Mouse (Mus musculus) myocyte (in vitro differentiated cells): ENCODE data around the gene Urad. TPM values are rescaled to one million over a fixed set of nuclear protein-coding genes. Genes with fewer than 3 reads are reported as not detected.
A peak's percentile ranks its signal among the peaks of the same experiment; 100 is the strongest.

Experiments
- H3K27me3 ChIP-seq: one replicate; pipeline ENCODE4 v1.6.1; 2011; ENCODE audit not compliant: control insufficient read depth, insufficient read depth, insufficient read length
- H3K36me3 ChIP-seq: one replicate; pipeline ENCODE4 v1.6.1; 2011; ENCODE audit not compliant: control insufficient read depth, insufficient read depth
- H3K4me2 ChIP-seq: one replicate; pipeline ENCODE4 v1.6.1; 2011; ENCODE audit warnings: low read depth, control low read depth
- H3K4me3 ChIP-seq: one replicate; pipeline ENCODE4 v1.5.1; 2011; ENCODE audit warnings: mild to moderate bottlenecking, control low read depth, moderate library complexity
- H3K79me2 ChIP-seq: one replicate; pipeline ENCODE4 v1.6.1; 2011; ENCODE audit not compliant: control insufficient read depth, insufficient read depth
- H3ac ChIP-seq: one replicate; pipeline ENCODE4 v1.6.1; 2011; ENCODE audit not compliant: control insufficient read depth, insufficient read length
- CEBPB ChIP-seq: IDR thresholded peaks from 2 replicates; pipeline ENCODE4 v1.6.1; 2011; ENCODE audit warnings: mild to moderate bottlenecking, moderate library complexity; ENCODE audit not compliant: poor library complexity, insufficient read depth, severe bottlenecking
- E2F4 ChIP-seq: IDR thresholded peaks from one replicate; pipeline ENCODE4 v1.6.1; 2011; ENCODE audit warnings: mild to moderate bottlenecking, control low read depth, moderate library complexity; ENCODE audit not compliant: insufficient read depth
- MYOD1 ChIP-seq, 3 experiments: IDR thresholded peaks; one replicate each; pipeline ENCODE4 v1.6.1; 2011; ENCODE audit warnings: control low read depth in 2 of 3, low read depth in 2 of 3, mild to moderate bottlenecking in 2 of 3, moderate library complexity in 1 of 3; ENCODE audit not compliant: insufficient read length in 2 of 3, control insufficient read depth in 1 of 3
- MYOG ChIP-seq, 3 experiments: IDR thresholded peaks; one replicate each; pipeline ENCODE4 v1.6.1; 2011; ENCODE audit warnings: control low read depth in 2 of 3, low read depth in 2 of 3, mild to moderate bottlenecking in 2 of 3; ENCODE audit not compliant: insufficient read length in 2 of 3, control insufficient read depth in 1 of 3, insufficient read depth in 1 of 3
- POLR2A ChIP-seq: IDR thresholded peaks from one replicate; pipeline ENCODE4 v1.6.1; 2011; ENCODE audit warnings: low read depth, mild to moderate bottlenecking, control low read depth, moderate library complexity; ENCODE audit not compliant: insufficient read length
- POLR2AphosphoS2 ChIP-seq: IDR thresholded peaks from one replicate; pipeline ENCODE4 v1.6.1; 2011; ENCODE audit warnings: low read depth, control low read depth; ENCODE audit not compliant: insufficient read length
- REST ChIP-seq: IDR thresholded peaks from one replicate; pipeline ENCODE4 v1.6.1; 2011; ENCODE audit warnings: mild to moderate bottlenecking, control low read depth, moderate library complexity; ENCODE audit not compliant: insufficient read depth, insufficient read length
- SRF ChIP-seq: IDR thresholded peaks from one replicate; pipeline ENCODE4 v1.6.1; 2011; ENCODE audit warnings: low read depth; ENCODE audit not compliant: control insufficient read depth, insufficient read length
- TCF12 ChIP-seq: IDR thresholded peaks from one replicate; pipeline ENCODE4 v1.6.1; 2011; ENCODE audit warnings: mild to moderate bottlenecking, control low read depth; ENCODE audit not compliant: poor library complexity, insufficient read depth, severe bottlenecking
- TCF3 ChIP-seq: IDR thresholded peaks from one replicate; pipeline ENCODE4 v1.6.1; 2011; ENCODE audit warnings: low read depth, control low read depth; ENCODE audit not compliant: insufficient read length
- USF1 ChIP-seq: IDR thresholded peaks from one replicate; pipeline ENCODE4 v1.6.1; 2011; ENCODE audit warnings: low read depth, mild to moderate bottlenecking, control low read depth, moderate library complexity
- polyA plus RNA-seq: library from polyadenylated mRNA; unstranded; fragments of >200 nt; fragmentation: generic; extraction: Trizol; gene quantifications from one replicate; pipeline ENCODE4 v1.2.1, GENCODE M21; 2012; ENCODE audit warnings: missing spikeins

Gene Urad
- polyA plus RNA-seq, 1 experiment, result not detected

DNA sequence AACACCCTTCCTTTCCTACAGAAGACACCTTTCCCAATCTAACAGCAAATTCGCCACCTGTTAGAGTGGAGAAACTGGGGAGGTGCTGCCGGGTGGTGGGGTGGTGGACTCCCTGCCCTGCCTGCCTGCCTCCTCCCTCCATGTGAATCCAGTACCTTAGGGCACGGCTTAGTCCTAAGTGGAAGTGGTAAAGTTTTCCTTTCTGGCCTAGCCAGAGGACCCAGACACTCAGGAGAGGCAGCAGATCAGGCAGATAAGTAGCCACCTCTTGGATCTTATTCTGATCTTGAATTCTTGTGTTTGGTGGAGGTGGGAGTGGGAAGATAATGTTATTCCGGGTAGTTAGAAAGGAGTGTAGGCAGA lies 22.3 kb downstream of the Urad start:
- TF ChIP-seq POLR2AphosphoS2 (no peak), MYOG (IDR thresholded peaks at IDR 0.05; ENCODE audit: control insufficient read depth in 1 of 3, insufficient read depth in 1 of 3, insufficient read length in 2 of 3, low read depth in 2 of 3) (no peak), MYOD1 (IDR thresholded peaks at IDR 0.05; ENCODE audit: control insufficient read depth in 1 of 3, insufficient read length in 2 of 3, low read depth in 2 of 3) (no peak), CEBPB (no peak), SRF (no peak), POLR2A (no peak)
- no peak overlapping the region for H3K4me2 ChIP-seq
- H3K79me2 ChIP-seq, result no peaks in the 10 kb centered on the region
- H3K4me3 ChIP-seq, result no peak overlapping the region
- no peak overlapping the region for H3ac ChIP-seq
- H3K36me3 ChIP-seq, result no peaks in the 10 kb centered on the region
- peaks cover 52% of the 10 kb centered on the region for H3K27me3 ChIP-seq

DNA sequence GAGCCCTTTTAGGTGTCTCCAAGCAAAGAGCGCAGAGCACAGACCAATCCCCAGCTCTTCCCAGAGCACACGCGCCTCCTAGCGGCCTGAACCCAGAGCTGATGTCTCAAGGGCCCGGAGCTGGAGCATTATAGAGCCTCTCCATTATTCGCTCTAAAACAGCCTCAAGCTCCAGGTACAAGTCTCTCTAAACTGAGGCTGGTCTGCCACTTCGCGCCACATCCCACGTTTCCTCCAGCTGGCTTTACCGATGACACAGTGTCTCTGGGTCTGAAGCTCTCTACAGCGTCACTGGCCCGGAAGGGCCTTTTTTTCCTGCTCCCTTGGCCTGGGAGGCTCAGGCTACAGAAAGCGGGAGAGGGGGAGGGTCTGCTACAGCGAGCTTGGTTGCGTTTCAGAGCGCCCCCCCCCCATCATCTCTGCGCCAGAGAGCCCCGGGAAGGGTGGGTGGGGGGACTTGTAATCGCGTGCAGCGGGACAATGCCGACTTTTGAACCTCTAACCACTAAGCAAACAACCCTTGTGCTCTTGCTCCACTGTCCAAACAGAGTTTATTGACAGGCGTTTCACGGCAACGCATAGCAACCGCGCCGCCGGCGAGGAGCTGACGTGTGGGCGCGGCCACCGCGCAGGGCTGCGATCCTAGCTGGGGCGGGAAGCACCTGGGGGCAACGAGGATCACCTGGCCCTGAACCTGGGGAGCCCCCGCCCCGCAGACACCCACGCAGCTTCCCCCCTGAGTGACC lies 22.8 kb downstream of the Urad start:
- H3ac ChIP-seq, result no peak overlapping the region
- H3K79me2 ChIP-seq, result no peaks in the 10 kb centered on the region
- no peaks in the 10 kb centered on the region for H3K36me3 ChIP-seq
- TF ChIP-seq SRF (peak; percentile 76), USF1 (no peak)
- no peak overlapping the region for H3K4me3 ChIP-seq
- no peak overlapping the region for H3K4me2 ChIP-seq
- peaks cover 47% of the 10 kb centered on the region for H3K27me3 ChIP-seq

DNA sequence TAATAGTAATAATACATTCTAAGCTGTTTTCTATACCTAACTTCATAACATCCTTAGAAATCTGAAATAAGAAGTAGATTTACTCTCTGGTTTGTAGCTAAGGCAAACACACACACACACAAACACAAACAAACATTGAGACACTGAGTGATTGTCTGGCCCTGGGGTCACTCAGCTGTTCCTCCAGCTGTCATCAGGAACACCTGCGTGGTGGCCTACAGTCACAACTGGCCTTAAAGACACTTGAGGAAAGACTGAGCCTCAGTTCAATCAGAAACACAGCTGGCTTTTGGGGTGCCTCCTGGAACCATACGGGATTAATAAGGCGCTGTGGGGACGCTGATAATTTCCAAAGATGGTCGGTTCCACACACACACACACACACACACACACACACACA lies 25.0 kb downstream of the Urad start:
- Histone ChIP-seq H3K79me2 (no peaks in the 10 kb centered on the region), H3ac (no peak overlapping the region), H3K36me3 (no peaks in the 10 kb centered on the region), H3K4me2 (no peak overlapping the region), H3K4me3 (no peak overlapping the region), H3K27me3 (peaks cover 26% of the 10 kb centered on the region)
- TF ChIP-seq MYOD1 (IDR thresholded peaks at IDR 0.05; ENCODE audit: control insufficient read depth in 1 of 3, insufficient read length in 2 of 3, low read depth in 2 of 3) (peak in 2 of 3 experiments; percentile 38 to 56), E2F4 (no peak), POLR2A (no peak), MYOG (IDR thresholded peaks at IDR 0.05; ENCODE audit: control insufficient read depth in 1 of 3, insufficient read depth in 1 of 3, insufficient read length in 2 of 3, low read depth in 2 of 3) (peak in 2 of 3 experiments; percentile 22 to 67)

DNA sequence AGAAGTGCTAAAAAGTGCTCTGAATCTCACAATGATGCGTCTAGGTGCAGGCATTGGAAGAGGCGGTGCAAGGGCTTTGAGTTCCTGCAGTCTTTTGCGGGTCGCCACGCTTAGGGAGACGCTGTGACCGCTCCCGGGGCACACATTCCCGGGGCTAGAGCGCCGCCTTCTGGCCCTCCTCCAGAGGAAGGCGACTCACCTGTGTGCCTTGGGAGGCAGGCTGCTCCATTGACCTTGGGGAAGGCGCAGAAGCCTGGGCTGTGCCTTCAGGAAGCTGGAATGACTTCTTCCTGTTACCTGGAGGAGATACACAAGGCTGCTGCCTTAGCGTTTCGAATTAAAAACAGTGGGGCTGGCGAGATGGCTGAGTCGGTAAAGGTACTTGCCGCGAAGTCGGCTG lies 28.1 kb downstream of the Urad start:
- Histone ChIP-seq H3K36me3 (no peaks in the 10 kb centered on the region), H3K4me2 (no peak overlapping the region), H3K27me3 (no peaks in the 10 kb centered on the region), H3K79me2 (no peaks in the 10 kb centered on the region), H3K4me3 (no peak overlapping the region), H3ac (no peak overlapping the region)
- TF ChIP-seq TCF12, result no peak
- TF ChIP-seq MYOG (IDR thresholded peaks at IDR 0.05; ENCODE audit: control insufficient read depth in 1 of 3, insufficient read depth in 1 of 3, insufficient read length in 2 of 3, low read depth in 2 of 3), result no peak
- no peak for TF ChIP-seq MYOD1 (IDR thresholded peaks at IDR 0.05; ENCODE audit: control insufficient read depth in 1 of 3, insufficient read length in 2 of 3, low read depth in 2 of 3)
- TF ChIP-seq SRF, result no peak
- no peak for TF ChIP-seq E2F4
- no peak for TF ChIP-seq POLR2A
- TF ChIP-seq CEBPB, result no peak
- TF ChIP-seq REST, result no peak
- no peak for TF ChIP-seq USF1

DNA sequence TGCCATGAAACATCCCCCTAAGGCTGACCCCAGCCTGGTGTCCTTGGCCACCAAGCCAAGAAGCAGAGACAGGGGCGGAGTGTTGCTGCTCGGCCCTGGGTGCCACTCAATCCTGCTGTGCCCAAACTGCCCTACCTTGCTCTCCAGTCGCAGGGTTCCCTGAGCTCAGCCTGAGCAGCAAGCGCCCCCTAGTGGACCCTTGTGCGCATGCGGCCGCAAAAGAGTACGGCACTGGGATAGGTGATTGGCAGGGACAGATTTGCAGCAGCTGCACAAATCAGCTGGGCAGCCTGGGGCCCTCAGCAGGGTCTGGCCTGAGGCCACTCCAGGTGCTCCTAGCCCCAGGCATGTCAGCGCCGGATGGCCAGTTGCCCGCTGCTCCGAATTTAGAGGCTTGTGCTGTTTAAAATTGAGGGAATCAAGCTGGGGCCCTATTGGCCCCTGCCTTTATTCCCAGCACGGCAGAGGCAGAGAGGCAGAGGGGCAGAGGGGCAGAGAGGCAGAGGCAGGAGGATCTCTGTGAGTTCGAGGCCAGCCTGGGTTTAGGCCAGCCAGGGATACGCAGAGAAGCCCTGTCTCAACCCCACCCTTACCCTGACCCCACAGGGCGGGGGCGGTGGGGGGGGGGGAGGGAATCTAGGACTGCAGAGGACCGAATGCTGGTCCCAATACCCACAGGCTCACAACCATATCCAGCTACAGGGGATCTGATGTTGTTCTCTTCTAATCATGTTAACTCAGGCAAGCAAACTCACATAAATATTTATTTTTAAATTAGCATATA lies 28.9 kb downstream of the Urad start:
- Histone ChIP-seq H3K4me2 (peak overlapping the region; percentile 87), H3K27me3 (no peaks in the 10 kb centered on the region)
- TF ChIP-seq MYOD1 (IDR thresholded peaks at IDR 0.05; ENCODE audit: control insufficient read depth in 1 of 3, insufficient read length in 2 of 3, low read depth in 2 of 3) (peak; percentile 97 to 99 (median 99)), MYOG (IDR thresholded peaks at IDR 0.05; ENCODE audit: control insufficient read depth in 1 of 3, insufficient read depth in 1 of 3, insufficient read length in 2 of 3, low read depth in 2 of 3) (peak; percentile 68 to 99 (median 93)), TCF3 (peak; percentile 99), TCF12 (peak; percentile 98), CEBPB (no peak), E2F4 (no peak)

More for the DNA sequence above, 28.9 kb downstream of the Urad start:
- H3K79me2 ChIP-seq, result no peaks in the 10 kb centered on the region
- H3K36me3 ChIP-seq, result no peaks in the 10 kb centered on the region
- no peak overlapping the region for H3ac ChIP-seq
- H3K4me3 ChIP-seq, result no peak overlapping the region
